Mouse (Mus musculus) c-Kit-positive CD71-positive TER-119-negative erythroid progenitor cells, embryonic 14.5 days (primary cell): ENCODE results near the gene Pgm3.

Experiments
- DNase-seq: peaks from one replicate; pipeline ENCODE4 v3.0.0-alpha.2; 2013; ENCODE audit warnings: low read depth

Gene Pgm3

GRCm38 (mm10) chr9:86569314-86569910 lies 2.2 kb downstream of the Pgm3 start:
- no peak for DNase-seq

GRCm38 (mm10) chr9:86560543-86560942 lies 11.1 kb downstream of the Pgm3 start:
- no peak for DNase-seq

- DNase-seq = no peak
Observed at GRCm38 (mm10) chr9:86554641-86555040, 17.0 kb downstream of the Pgm3 start.

GRCm38 (mm10) chr9:86553886-86554285 lies 17.8 kb downstream of the Pgm3 start:
- no peak for DNase-seq

- DNase-seq = no peak
Observed at GRCm38 (mm10) chr9:86550717-86551116, 20.9 kb downstream of the Pgm3 start.

GRCm38 (mm10) chr9:86549637-86550162 lies 21.9 kb downstream of the Pgm3 start:
- no peak for DNase-seq

- DNase-seq = no peak
Observed at GRCm38 (mm10) chr9:86544559-86544958, 27.1 kb downstream of the Pgm3 start.

GRCm38 (mm10) chr9:86543451-86543850 lies 28.2 kb downstream of the Pgm3 start:
- no peak for DNase-seq

- no peak for DNase-seq
Observed at GRCm38 (mm10) chr9:86534071-86534470, 37.6 kb downstream of the Pgm3 start.

- no peak for DNase-seq
Observed at GRCm38 (mm10) chr9:86525600-86525999, 46.0 kb downstream of the Pgm3 start.

- no peak for DNase-seq
Observed at GRCm38 (mm10) chr9:86522335-86522734, 49.3 kb downstream of the Pgm3 start.

GRCm38 (mm10) chr9:86514798-86515197 lies 56.8 kb downstream of the Pgm3 start:
- DNase-seq = no peak

GRCm38 (mm10) chr9:86514390-86514789 lies 57.3 kb downstream of the Pgm3 start:
- DNase-seq = no peak

GRCm38 (mm10) chr9:86513733-86514132 lies 57.9 kb downstream of the Pgm3 start:
- no peak for DNase-seq

GRCm38 (mm10) chr9:86507437-86507836 lies 64.2 kb downstream of the Pgm3 start:
- DNase-seq = peak; percentile 44
